ENCODE assay signal across 10 mouse cellular contexts in genomic region chr16:17510143-17510542, GRCm38 (mm10). TPM values are rescaled to one million over a fixed set of nuclear protein-coding genes. Genes with fewer than 3 reads are reported as not detected.
DNase-seq lines count a peak whose midpoint lies in the region; ATAC-seq and TF ChIP-seq lines count a peak whose summit lies in the region.
"Had no signal": no experiment of that assay in that cellular context is flagged by ENCODE, and none has a peak within 500 bp of the region (broad histone marks: within the 10 kb centered on the region; RNA-seq: fewer than 3 reads in every experiment).

No protein-coding gene starts in this region.

- TF ChIP-seq EP300 in liver, postnatal 0 days (IDR thresholded peaks at IDR 0.05; ENCODE audit: low read depth) = no peak

- H3K9ac ChIP-seq in heart, embryonic 13.5 days = peak overlapping the region; percentile 90
- peak overlapping the region; percentile 67; the same call in 1 of the 2 replicates for H3K9ac ChIP-seq in liver, postnatal 0 days (replicated peaks)

- H3K4me2 ChIP-seq in heart, embryonic 13.5 days = peak overlapping the region; percentile 84
- peak overlapping the region; percentile 94 for H3K4me2 ChIP-seq in liver, postnatal 0 days (ENCODE audit: low read depth, low read length)

- H3K9me3 ChIP-seq in heart, embryonic 13.5 days = no peaks in the 10 kb centered on the region
- no peaks in the 10 kb centered on the region for H3K9me3 ChIP-seq in E14TG2a.4 (ENCODE audit: low read length)
- H3K9me3 ChIP-seq in hindbrain, embryonic 10.5 days = no peaks in the 10 kb centered on the region
- no peaks in the 10 kb centered on the region for H3K9me3 ChIP-seq in liver, postnatal 0 days (ENCODE audit: low read length)

- 93% methylated on average over 2 of the region's 2 CpGs for WGBS in heart, embryonic 13.5 days
- WGBS in hindbrain, embryonic 10.5 days = 99% methylated on average over 2 of the region's 2 CpGs
- 88% methylated on average over 2 of the region's 2 CpGs for WGBS in liver, postnatal 0 days (ENCODE audit: insufficient replicate concordance)

- H3K27ac ChIP-seq in heart, embryonic 13.5 days (replicated peaks) = no peak overlapping the region
- no peak overlapping the region for H3K27ac ChIP-seq in hindbrain, embryonic 10.5 days
- peak overlapping the region; percentile 82 for H3K27ac ChIP-seq in liver, postnatal 0 days (ENCODE audit: low read depth)

- H3K27me3 ChIP-seq in heart, embryonic 13.5 days (replicated peaks) = peaks cover 17% of the 10 kb centered on the region
- no peaks in the 10 kb centered on the region for H3K27me3 ChIP-seq in E14TG2a.4 (ENCODE audit: insufficient read depth, low read length)
- H3K27me3 ChIP-seq in hindbrain, embryonic 10.5 days (ENCODE audit: insufficient read depth, poor library complexity, severe bottlenecking) = no peaks in the 10 kb centered on the region
- no peaks in the 10 kb centered on the region for H3K27me3 ChIP-seq in liver, postnatal 0 days (ENCODE audit: insufficient read depth, low read length)

- H3K36me3 ChIP-seq in heart, embryonic 13.5 days = peaks cover 44% of the 10 kb centered on the region
- peaks cover 46% of the 10 kb centered on the region for H3K36me3 ChIP-seq in E14TG2a.4 (ENCODE audit: insufficient read depth, low read length)
- H3K36me3 ChIP-seq in hindbrain, embryonic 10.5 days = peaks cover 39% of the 10 kb centered on the region
- peaks cover 23% of the 10 kb centered on the region for H3K36me3 ChIP-seq in liver, postnatal 0 days (replicated peaks; ENCODE audit: insufficient read depth, low read length)

- peaks cover 17% of the 10 kb centered on the region for H3K4me1 ChIP-seq in heart, embryonic 13.5 days
- H3K4me1 ChIP-seq in E14TG2a.4 (replicated peaks; ENCODE audit: low read depth, low read length) = peaks cover 36% of the 10 kb centered on the region
- H3K4me1 ChIP-seq in hindbrain, embryonic 10.5 days (replicated peaks) = peaks cover 14% of the 10 kb centered on the region
- H3K4me1 ChIP-seq in liver, postnatal 0 days (ENCODE audit: insufficient read depth) = peaks cover 28% of the 10 kb centered on the region

- DNase-seq in heart, adult 9 months (ENCODE audit: low spot score in 2 of 2) = no peak
- DNase-seq in hindbrain, embryonic 10.5 days (ENCODE audit: low spot score) = no peak
- DNase-seq in liver, postnatal 0 days = no peak
- no peak for DNase-seq in adrenal gland, adult 2 months
- no peak for DNase-seq in layer of hippocampus, postnatal 10 days (ENCODE audit: low spot score in 2 of 2)
- no peak for DNase-seq in kidney, postnatal 14 days
- DNase-seq: adrenal gland, adult 8-10 months; cerebellum, postnatal 36 days had no signal

- no peak for TF ChIP-seq CTCF in E14TG2a.4 (conservative IDR thresholded peaks at IDR 0.05; ENCODE audit: low read length)
- no peak for TF ChIP-seq CTCF in liver, postnatal 0 days (IDR thresholded peaks at IDR 0.05; ENCODE audit: low read depth)

- no peak for ATAC-seq in heart, embryonic 13.5 days (ENCODE audit: extremely low read depth, insufficient number of reproducible peaks, low FRiP score, low TSS enrichment)
- no peak for ATAC-seq in liver, postnatal 0 days

- peak overlapping the region; percentile 76 for H3K4me3 ChIP-seq in heart, embryonic 13.5 days
- H3K4me3 ChIP-seq in E14TG2a.4 (replicated peaks; ENCODE audit: low read length) = peak overlapping the region; percentile 90; the same call in 1 of the 2 replicates
- H3K4me3 ChIP-seq in hindbrain, embryonic 10.5 days = peak overlapping the region; percentile 78
- H3K4me3 ChIP-seq in liver, postnatal 0 days (ENCODE audit: low read depth, low read length) = peak overlapping the region; percentile 84; the same call in 1 of the 2 replicates

RNA-seq across cellular contexts. Expression of gene Lztr1, which starts 1.7 kb away (rescaled TPM):
- polyA plus RNA-seq in heart, embryonic 13.5 days (2015; fragmentation: Nextera tagmentation; extraction: Ambion mirVana) = 49.9 and 55.7 TPM in 2 replicates
- 91.1 and 105 TPM in 2 replicates for polyA plus RNA-seq in hindbrain, embryonic 10.5 days (2016; fragmentation: Nextera tagmentation; extraction: Ambion mirVana)
- polyA plus RNA-seq in liver, postnatal 0 days (2015; fragmentation: Nextera tagmentation; extraction: Ambion mirVana) = 16.8 and 18.7 TPM in 2 replicates
- 10 to 100 TPM; 53.4 to 74.0 TPM for total RNA-seq in adrenal gland, adult 2 months (2021)
- polyA plus RNA-seq in adrenal gland, adult 2 months (2012; rRNA removed) = 231 and 248 TPM in 2 replicates
- total RNA-seq in layer of hippocampus, postnatal 10 days (2021) = 100 to 1,000 TPM; 182 to 188 TPM

RNA-seq across cellular contexts. Expression of gene Aifm3, which starts 20.7 kb away (rescaled TPM):
- polyA plus RNA-seq in heart, embryonic 13.5 days (2015; fragmentation: Nextera tagmentation; extraction: Ambion mirVana) = 0.88 and 1.0 TPM in 2 replicates
- 2.2 and 3.7 TPM in 2 replicates for polyA plus RNA-seq in hindbrain, embryonic 10.5 days (2016; fragmentation: Nextera tagmentation; extraction: Ambion mirVana)
- 3.3 and 3.4 TPM in 2 replicates for polyA plus RNA-seq in liver, postnatal 0 days (2015; fragmentation: Nextera tagmentation; extraction: Ambion mirVana)
- 1 to 10 TPM; 6.1 to 9.0 TPM for total RNA-seq in adrenal gland, adult 2 months (2021)
- 10.2 and 13.8 TPM in 2 replicates for polyA plus RNA-seq in adrenal gland, adult 2 months (2012; rRNA removed)
- 10 to 100 TPM; 36.4 to 39.9 TPM for total RNA-seq in layer of hippocampus, postnatal 10 days (2021)

RNA-seq across cellular contexts. Expression of gene Thap7, which starts 20.8 kb away (rescaled TPM):
- 31.7 and 35.4 TPM in 2 replicates for polyA plus RNA-seq in heart, embryonic 13.5 days (2015; fragmentation: Nextera tagmentation; extraction: Ambion mirVana)
- polyA plus RNA-seq in hindbrain, embryonic 10.5 days (2016; fragmentation: Nextera tagmentation; extraction: Ambion mirVana) = 49.6 and 59.1 TPM in 2 replicates
- 21.3 and 24.4 TPM in 2 replicates for polyA plus RNA-seq in liver, postnatal 0 days (2015; fragmentation: Nextera tagmentation; extraction: Ambion mirVana)
- 10 to 100 TPM; 37.7 to 41.9 TPM for total RNA-seq in adrenal gland, adult 2 months (2021)
- 137 and 144 TPM in 2 replicates for polyA plus RNA-seq in adrenal gland, adult 2 months (2012; rRNA removed)
- 10 to 100 TPM; 33.1 to 38.2 TPM for total RNA-seq in layer of hippocampus, postnatal 10 days (2021)

RNA-seq across cellular contexts. Expression of gene Lrrc74b, which starts 50.9 kb away (rescaled TPM):
- 0.19 TPM in 2 replicates for polyA plus RNA-seq in heart, embryonic 13.5 days (2015; fragmentation: Nextera tagmentation; extraction: Ambion mirVana)
- 0.55 and 1.1 TPM in 2 replicates for polyA plus RNA-seq in hindbrain, embryonic 10.5 days (2016; fragmentation: Nextera tagmentation; extraction: Ambion mirVana)
- polyA plus RNA-seq in liver, postnatal 0 days (2015; fragmentation: Nextera tagmentation; extraction: Ambion mirVana) = 0.05 and 0.06 TPM in 2 replicates
- not detected for total RNA-seq in adrenal gland, adult 2 months (2021)
- not detected in 2 replicates for polyA plus RNA-seq in adrenal gland, adult 2 months (2012; rRNA removed)
- total RNA-seq in layer of hippocampus, postnatal 10 days (2021) = 1 to 10 TPM; 1.7 to 2.4 TPM

RNA-seq across cellular contexts. Expression of gene P2rx6, which starts 51.5 kb away (rescaled TPM):
- polyA plus RNA-seq in heart, embryonic 13.5 days (2015; fragmentation: Nextera tagmentation; extraction: Ambion mirVana) = 0.65 and 0.79 TPM in 2 replicates
- polyA plus RNA-seq in hindbrain, embryonic 10.5 days (2016; fragmentation: Nextera tagmentation; extraction: Ambion mirVana) = 1.1 and 1.2 TPM in 2 replicates
- 0.14 and 0.18 TPM in 2 replicates for polyA plus RNA-seq in liver, postnatal 0 days (2015; fragmentation: Nextera tagmentation; extraction: Ambion mirVana)
- 1 to 10 TPM; 1.1 to 1.3 TPM for total RNA-seq in adrenal gland, adult 2 months (2021)
- 2.0 and 2.6 TPM in 2 replicates for polyA plus RNA-seq in adrenal gland, adult 2 months (2012; rRNA removed)
- 1 to 10 TPM in 1 of 2 experiments, under 1 TPM in 1; 0.58 to 1.1 TPM for total RNA-seq in layer of hippocampus, postnatal 10 days (2021)
